Mouse (Mus musculus): ENCODE measurements around the gene Ext2. TPM values are rescaled to one million over a fixed set of nuclear protein-coding genes. Genes with fewer than 3 reads are reported as not detected.

Ext2 gene
- polyA plus RNA-seq, 1 experiment from 2014 or later, result 111 TPM

GRCm38 (mm10) chr2:93647051-93647923 is 175.1 kb downstream of the Ext2 start:
- Histone ChIP-seq H3K4me1 (replicated peaks; ENCODE audit: insufficient read depth, low read length) (0 out of 2 replicates have a peak, but pooled peaks cover 3% of the 10 kb centered on the region), H3K27ac (no peak overlapping the region), H3K9ac (ENCODE audit: low read depth, low read length) (no peak overlapping the region), H3K9me3 (replicated peaks; ENCODE audit: low read length) (no peaks in the 10 kb centered on the region), H3K36me3 (ENCODE audit: insufficient read depth, low read length) (no peaks in the 10 kb centered on the region), H3K4me3 (replicated peaks; ENCODE audit: low read depth, low read length) (no peak overlapping the region; the same call in 1 of the 2 replicates), H3K4me2 (ENCODE audit: low read length) (peak overlapping the region; percentile 23; the same call in 1 of the 2 replicates), H3K27me3 (ENCODE audit: insufficient read depth, low read length) (peaks cover 48% of the 10 kb centered on the region)
- ATAC-seq (replicated peaks; ENCODE audit: low FRiP score, low read depth) (no peak), DNase-seq (ENCODE audit: low spot score) (peak; percentile 34)
- TF ChIP-seq CTCF (IDR thresholded peaks at IDR 0.05; ENCODE audit: low read depth), result no peak
- WGBS, result 2% methylated on average over 44 of the region's 44 CpGs

DNA sequence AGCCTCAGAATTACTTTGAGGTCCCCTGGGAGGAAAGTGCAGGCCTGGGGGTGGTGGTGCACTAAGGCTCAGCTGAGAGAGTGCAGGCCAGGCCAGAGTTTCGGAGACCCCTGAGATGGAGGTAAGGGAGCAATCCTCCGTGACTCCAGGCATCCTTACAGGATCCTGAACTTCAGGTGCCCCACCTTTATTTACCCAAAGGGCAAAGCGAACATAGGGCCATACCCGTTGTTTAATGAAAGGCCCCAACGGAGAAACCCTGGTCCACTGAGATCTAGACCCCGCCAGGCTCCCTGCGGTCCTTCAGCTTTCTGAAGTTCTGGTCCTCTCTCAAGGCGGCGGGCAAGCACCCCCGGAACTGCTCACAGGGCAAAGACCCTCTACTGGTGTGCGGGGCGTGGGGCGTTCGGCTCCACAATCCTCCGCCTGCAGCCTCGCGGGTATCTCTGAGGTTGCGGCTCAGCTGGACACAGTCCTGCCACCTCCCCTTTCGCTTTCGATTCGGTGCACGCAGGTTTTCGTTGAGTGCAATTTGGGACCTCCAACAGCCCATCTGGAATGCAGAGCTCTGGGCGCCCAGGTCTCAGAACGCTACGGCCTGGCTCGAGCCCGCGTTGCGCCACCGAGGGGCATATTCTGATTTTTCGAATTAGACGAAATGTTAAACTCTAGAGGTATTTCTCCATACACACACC is 176.6 kb downstream of the Ext2 start:
- Histone ChIP-seq H3K27me3 (ENCODE audit: insufficient read depth, low read length) (peaks cover 62% of the 10 kb centered on the region), H3K9me3 (replicated peaks; ENCODE audit: low read length) (no peaks in the 10 kb centered on the region), H3K4me1 (replicated peaks; ENCODE audit: insufficient read depth, low read length) (peaks cover 3% of the 10 kb centered on the region; the same call in 1 of the 2 replicates), H3K27ac (no peak overlapping the region), H3K9ac (ENCODE audit: low read depth, low read length) (no peak overlapping the region), H3K4me3 (replicated peaks; ENCODE audit: low read depth, low read length) (peak overlapping the region; percentile 28), H3K36me3 (ENCODE audit: insufficient read depth, low read length) (no peaks in the 10 kb centered on the region), H3K4me2 (ENCODE audit: low read length) (peak overlapping the region; percentile 48)
- DNase-seq (ENCODE audit: low spot score) (no peak), ATAC-seq (replicated peaks; ENCODE audit: low FRiP score, low read depth) (0 out of 2 replicates have a peak, but pooled peaks have one; percentile 34)
- no peak for TF ChIP-seq CTCF (IDR thresholded peaks at IDR 0.05; ENCODE audit: low read depth)
- WGBS, result 13% methylated on average over 33 of the region's 33 CpGs

DNA sequence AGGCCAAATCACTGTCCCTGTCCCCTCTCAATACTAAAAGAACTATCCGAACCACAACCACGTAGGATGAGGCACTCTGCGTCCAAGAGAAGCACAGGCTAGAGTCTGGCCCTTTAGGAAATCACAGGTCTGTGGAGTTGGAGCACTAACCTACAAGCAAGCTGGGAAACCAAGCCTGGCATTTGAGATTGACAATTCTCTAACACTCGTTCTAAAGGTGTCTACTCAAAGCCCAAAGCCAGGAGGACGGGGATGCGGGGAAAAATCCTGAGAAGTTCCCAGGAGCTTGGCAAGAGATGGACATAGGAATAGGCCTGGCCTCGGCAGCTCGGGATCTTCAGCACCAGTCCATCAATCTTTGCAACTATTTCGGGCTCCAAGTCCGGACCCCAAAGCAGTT is 177.2 kb downstream of the Ext2 start:
- no peak for DNase-seq (ENCODE audit: low spot score)
- WGBS, result 48% methylated on average over 10 of the region's 10 CpGs
- no peaks in the 10 kb centered on the region for H3K36me3 ChIP-seq (ENCODE audit: insufficient read depth, low read length)

GRCm38 (mm10) chr2:93644731-93645130 is 177.6 kb downstream of the Ext2 start:
- TF ChIP-seq CTCF (IDR thresholded peaks at IDR 0.05; ENCODE audit: low read depth), result no peak
- DNase-seq (ENCODE audit: low spot score) (no peak), ATAC-seq (replicated peaks; ENCODE audit: low FRiP score, low read depth) (no peak)
- no peaks in the 10 kb centered on the region for H3K9me3 ChIP-seq (replicated peaks; ENCODE audit: low read length)
- no peak overlapping the region for H3K4me2 ChIP-seq (ENCODE audit: low read length)
- peaks cover 3% of the 10 kb centered on the region; the same call in 1 of the 2 replicates for H3K4me1 ChIP-seq (replicated peaks; ENCODE audit: insufficient read depth, low read length)
- H3K27me3 ChIP-seq (ENCODE audit: insufficient read depth, low read length), result peaks cover 65% of the 10 kb centered on the region
- no peak overlapping the region for H3K27ac ChIP-seq
- H3K9ac ChIP-seq (ENCODE audit: low read depth, low read length), result no peak overlapping the region
- no peak overlapping the region for H3K4me3 ChIP-seq (replicated peaks; ENCODE audit: low read depth, low read length)
- H3K36me3 ChIP-seq (ENCODE audit: insufficient read depth, low read length), result no peaks in the 10 kb centered on the region
- WGBS, result 45% methylated on average over 6 of the region's 6 CpGs

More for the DNA sequence above, 177.2 kb downstream of the Ext2 start:
- Histone ChIP-seq H3K27me3 (ENCODE audit: insufficient read depth, low read length) (peaks cover 65% of the 10 kb centered on the region), H3K4me1 (replicated peaks; ENCODE audit: insufficient read depth, low read length) (peaks cover 3% of the 10 kb centered on the region; the same call in 1 of the 2 replicates), H3K9ac (ENCODE audit: low read depth, low read length) (no peak overlapping the region), H3K9me3 (replicated peaks; ENCODE audit: low read length) (no peaks in the 10 kb centered on the region), H3K27ac (no peak overlapping the region), H3K4me3 (replicated peaks; ENCODE audit: low read depth, low read length) (no peak overlapping the region), H3K4me2 (ENCODE audit: low read length) (no peak overlapping the region)
- ATAC-seq (replicated peaks; ENCODE audit: low FRiP score, low read depth), result no peak
- TF ChIP-seq CTCF (IDR thresholded peaks at IDR 0.05; ENCODE audit: low read depth), result no peak

DNA sequence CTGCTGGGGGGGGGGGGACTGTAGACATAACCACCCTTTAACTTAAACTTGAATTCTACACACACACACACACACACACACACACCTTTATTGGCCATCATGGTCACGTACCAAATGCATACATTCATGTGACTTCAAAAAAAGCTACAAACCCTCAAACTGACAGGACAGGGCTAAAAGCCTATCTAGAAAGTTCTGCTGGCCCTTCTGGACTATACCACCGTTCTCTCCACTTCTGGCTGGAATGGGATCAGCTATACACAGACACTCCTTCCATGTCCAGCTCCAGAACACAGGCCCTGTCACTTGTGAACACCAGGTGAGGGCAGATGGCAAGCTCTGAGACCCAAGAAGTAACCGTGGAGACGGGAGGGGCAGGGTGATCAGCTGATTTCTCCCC is 178.1 kb downstream of the Ext2 start:
- Histone ChIP-seq H3K4me1 (replicated peaks; ENCODE audit: insufficient read depth, low read length) (peaks cover 3% of the 10 kb centered on the region; the same call in 1 of the 2 replicates), H3K4me3 (replicated peaks; ENCODE audit: low read depth, low read length) (no peak overlapping the region), H3K9ac (ENCODE audit: low read depth, low read length) (no peak overlapping the region), H3K27ac (no peak overlapping the region), H3K4me2 (ENCODE audit: low read length) (no peak overlapping the region), H3K9me3 (replicated peaks; ENCODE audit: low read length) (no peaks in the 10 kb centered on the region), H3K36me3 (ENCODE audit: insufficient read depth, low read length) (no peaks in the 10 kb centered on the region), H3K27me3 (ENCODE audit: insufficient read depth, low read length) (peaks cover 65% of the 10 kb centered on the region)
- DNase-seq (ENCODE audit: low spot score), result no peak
- no peak for ATAC-seq (replicated peaks; ENCODE audit: low FRiP score, low read depth)
- 43% methylated on average over 4 of the region's 4 CpGs for WGBS
- no peak for TF ChIP-seq CTCF (IDR thresholded peaks at IDR 0.05; ENCODE audit: low read depth)

GRCm38 (mm10) chr2:93643403-93643780 is 179.0 kb downstream of the Ext2 start:
- ATAC-seq (replicated peaks; ENCODE audit: low FRiP score, low read depth) (no peak), DNase-seq (ENCODE audit: low spot score) (no peak)
- Histone ChIP-seq H3K27me3 (ENCODE audit: insufficient read depth, low read length) (peaks cover 67% of the 10 kb centered on the region), H3K27ac (no peak overlapping the region), H3K9me3 (replicated peaks; ENCODE audit: low read length) (no peaks in the 10 kb centered on the region), H3K9ac (ENCODE audit: low read depth, low read length) (no peak overlapping the region), H3K4me1 (replicated peaks; ENCODE audit: insufficient read depth, low read length) (peaks cover 3% of the 10 kb centered on the region; the same call in 1 of the 2 replicates), H3K4me3 (replicated peaks; ENCODE audit: low read depth, low read length) (peak overlapping the region; percentile 35), H3K36me3 (ENCODE audit: insufficient read depth, low read length) (no peaks in the 10 kb centered on the region), H3K4me2 (ENCODE audit: low read length) (peak overlapping the region; percentile 65)
- whole genome bisulfite sequencing, result 3% methylated on average over 28 of the region's 28 CpGs
- no peak for TF ChIP-seq CTCF (IDR thresholded peaks at IDR 0.05; ENCODE audit: low read depth)

Measured in kidney, postnatal 0 days (tissue).